Mouse (Mus musculus): Measurements from ENCODE around the gene Gpc6. TPM values are rescaled to one million over a fixed set of nuclear protein-coding genes. Genes with fewer than 3 reads are reported as not detected.

Gpc6 gene
- total and polyA plus RNA-seq, 3 experiments, result not detected

DNA sequence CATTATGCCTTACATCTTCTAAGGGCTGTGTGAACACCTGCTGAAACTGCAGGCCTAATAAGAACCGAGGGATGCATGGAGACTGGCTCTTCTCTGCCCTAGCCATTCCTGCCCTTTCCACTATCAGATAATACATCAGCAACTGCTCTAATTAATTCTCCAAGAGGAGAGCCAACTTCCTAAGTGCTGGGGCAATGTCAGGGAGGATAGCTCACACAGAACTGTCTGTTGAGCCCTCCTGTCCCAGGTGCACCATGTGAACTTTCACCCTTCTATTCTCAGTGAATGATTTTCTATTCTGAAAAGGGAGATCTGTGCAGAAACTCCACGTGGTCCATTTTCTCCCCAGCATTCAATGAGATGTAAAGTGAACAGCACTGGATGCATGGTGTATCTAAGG lies 136.0 kb downstream of the Gpc6 start:
- Histone ChIP-seq H3K36me3 (replicated peaks in 1 of 2; ENCODE audit: control insufficient read depth in 1 of 2, insufficient read depth in 1 of 2, low read length in 1 of 2) (no peaks in the 10 kb centered on the region), H3K4me2 (ENCODE audit: insufficient read depth, low read depth, poor library complexity, severe bottlenecking) (no peak overlapping the region), H3K9ac (ENCODE audit: insufficient read depth, low read depth) (no peak overlapping the region), H3K27me3 (replicated peaks) (no peaks in the 10 kb centered on the region), H3K27ac (ENCODE audit: insufficient read depth, low read depth) (no peak overlapping the region), H3K4me3 (replicated peaks in 1 of 3; ENCODE audit: low read depth in 2 of 3, low read length in 2 of 3, poor library complexity in 1 of 3) (no peak overlapping the region), H3K9me3 (replicated peaks; ENCODE audit: low read length) (no peaks in the 10 kb centered on the region), H3K79me2 (replicated peaks; ENCODE audit: control insufficient read depth, extremely low read depth, insufficient read depth, poor library complexity, severe bottlenecking) (no peaks in the 10 kb centered on the region), H3K4me1 (ENCODE audit: control insufficient read depth in 1 of 2, insufficient read depth in 2 of 2) (peaks cover 5 to 16% of the 10 kb centered on the region in 2 experiments; a peak in 3 of 4 replicates)
- dilution Hi-C loops (cut with MboI; ENCODE audit: extremely low pct_ligation_motif_present, extremely low pct_unique_long_range_greater_than_20kb, low sequenced_read_pairs), result no loop called here
- in situ Hi-C loops (cut with MboI; ENCODE audit: low pct_ligation_motif_present, low pct_unique_long_range_greater_than_20kb, low sequenced_read_pairs), result no loop called here
- no peak for DNase-seq (ENCODE audit: extremely low read depth)
- no peak for TF ChIP-seq NELFE (IDR thresholded peaks at IDR 0.05; ENCODE audit: low read depth, low read length)
- TF ChIP-seq ZKSCAN1 (IDR thresholded peaks at IDR 0.05; ENCODE audit: borderline replicate concordance, low read depth, low read length), result no peak
- TF ChIP-seq ZC3H11A (IDR thresholded peaks at IDR 0.05; ENCODE audit: low read depth, low read length), result no peak
- TF ChIP-seq MXI1 (IDR thresholded peaks at IDR 0.05; ENCODE audit: low read depth, low read length), result no peak
- no peak for TF ChIP-seq CHD1 (IDR thresholded peaks at IDR 0.05; ENCODE audit: low read depth, low read length)
- no peak for TF ChIP-seq MAFK (IDR thresholded peaks at IDR 0.05; ENCODE audit: insufficient replicate concordance, low read length)
- no peak for TF ChIP-seq EP300 (IDR thresholded peaks at IDR 0.05; ENCODE audit: low read length)
- no peak for TF ChIP-seq ELF1 (IDR thresholded peaks at IDR 0.05; ENCODE audit: low read depth, low read length)
- TF ChIP-seq TCF12 (IDR thresholded peaks at IDR 0.05; ENCODE audit: low read depth, low read length), result no peak
- TF ChIP-seq NRF1 (IDR thresholded peaks at IDR 0.05; ENCODE audit: low read depth, low read length), result no peak
- no peak for TF ChIP-seq MYC (IDR thresholded peaks at IDR 0.05; ENCODE audit: low read depth, low read length)
- TF ChIP-seq PAX5 (IDR thresholded peaks at IDR 0.05; ENCODE audit: low read length), result no peak
- no peak for TF ChIP-seq POLR2AphosphoS2 (IDR thresholded peaks at IDR 0.05; ENCODE audit: low read depth, low read length)
- no peak for TF ChIP-seq POLR2A (IDR thresholded peaks at IDR 0.05; ENCODE audit: low read depth, low read length)
- TF ChIP-seq RAD21 (IDR thresholded peaks at IDR 0.05; ENCODE audit: low read depth, low read length), result no peak
- TF ChIP-seq USF2 (conservative IDR thresholded peaks at IDR 0.05; ENCODE audit: low read depth, low read length), result no peak
- TF ChIP-seq UBTF (IDR thresholded peaks at IDR 0.05; ENCODE audit: low read depth, low read length), result no peak
- TF ChIP-seq ETS1 (conservative IDR thresholded peaks at IDR 0.05; ENCODE audit: low read depth, low read length), result no peak

DNA sequence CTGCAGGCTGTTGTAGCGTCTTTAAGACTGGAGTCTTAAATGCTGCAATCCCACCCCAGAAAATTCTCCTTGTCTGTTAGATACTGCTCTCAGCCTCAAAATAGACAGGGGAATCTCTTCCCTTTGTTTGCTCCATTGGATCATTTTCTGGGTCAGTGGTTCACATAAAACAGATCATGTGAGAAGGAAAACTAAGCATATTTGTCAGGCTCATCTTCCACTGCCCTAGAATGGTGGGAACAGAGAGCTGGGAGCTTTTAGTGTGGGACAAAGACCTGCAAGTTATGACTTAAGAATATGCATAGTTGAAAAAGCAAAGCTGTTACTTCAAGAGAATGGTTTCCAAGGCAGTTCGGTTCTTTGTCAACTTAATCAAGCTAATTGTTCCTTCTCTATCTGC lies 136.4 kb downstream of the Gpc6 start:
- Histone ChIP-seq H3K9me3 (replicated peaks; ENCODE audit: low read length) (no peaks in the 10 kb centered on the region), H3K4me2 (ENCODE audit: insufficient read depth, low read depth, poor library complexity, severe bottlenecking) (no peak overlapping the region), H3K36me3 (replicated peaks in 1 of 2; ENCODE audit: control insufficient read depth in 1 of 2, insufficient read depth in 1 of 2, low read length in 1 of 2) (no peaks in the 10 kb centered on the region), H3K27ac (ENCODE audit: insufficient read depth, low read depth) (no peak overlapping the region), H3K4me1 (ENCODE audit: control insufficient read depth in 1 of 2, insufficient read depth in 2 of 2) (peaks cover 4 to 16% of the 10 kb centered on the region in 2 experiments; a peak in 3 of 4 replicates), H3K79me2 (replicated peaks; ENCODE audit: control insufficient read depth, extremely low read depth, insufficient read depth, poor library complexity, severe bottlenecking) (no peaks in the 10 kb centered on the region), H3K4me3 (replicated peaks in 1 of 3; ENCODE audit: low read depth in 2 of 3, low read length in 2 of 3, poor library complexity in 1 of 3) (no peak overlapping the region), H3K9ac (ENCODE audit: insufficient read depth, low read depth) (no peak overlapping the region), H3K27me3 (replicated peaks) (no peaks in the 10 kb centered on the region)
- no peak for DNase-seq (ENCODE audit: extremely low read depth)
- dilution Hi-C loops (cut with MboI; ENCODE audit: extremely low pct_ligation_motif_present, extremely low pct_unique_long_range_greater_than_20kb, low sequenced_read_pairs), result no loop called here
- TF ChIP-seq USF2 (conservative IDR thresholded peaks at IDR 0.05; ENCODE audit: low read depth, low read length) (no peak), ETS1 (conservative IDR thresholded peaks at IDR 0.05; ENCODE audit: low read depth, low read length) (no peak), NRF1 (IDR thresholded peaks at IDR 0.05; ENCODE audit: low read depth, low read length) (no peak), IRF4 (IDR thresholded peaks at IDR 0.05; ENCODE audit: low read depth, low read length) (no peak), KAT2A (IDR thresholded peaks at IDR 0.05; ENCODE audit: insufficient replicate concordance, low read length) (no peak), MAX (IDR thresholded peaks at IDR 0.05; ENCODE audit: low read length) (no peak), HCFC1 (IDR thresholded peaks at IDR 0.05; ENCODE audit: low read depth, low read length) (no peak), POLR2A (IDR thresholded peaks at IDR 0.05; ENCODE audit: low read depth, low read length) (no peak), SMC3 (IDR thresholded peaks at IDR 0.05; ENCODE audit: low read depth, low read length) (no peak), ELF1 (IDR thresholded peaks at IDR 0.05; ENCODE audit: low read depth, low read length) (no peak), USF1 (IDR thresholded peaks at IDR 0.05; ENCODE audit: low read depth, low read length) (no peak), PAX5 (IDR thresholded peaks at IDR 0.05; ENCODE audit: low read length) (no peak), EP300 (IDR thresholded peaks at IDR 0.05; ENCODE audit: low read length) (no peak), CHD1 (IDR thresholded peaks at IDR 0.05; ENCODE audit: low read depth, low read length) (no peak)
- in situ Hi-C loops (cut with MboI; ENCODE audit: low pct_ligation_motif_present, low pct_unique_long_range_greater_than_20kb, low sequenced_read_pairs), result no loop called here

Measured in CH12.LX (cell line).